Mouse (Mus musculus): ENCODE results near the gene Efr3b. TPM values are rescaled to one million over a fixed set of nuclear protein-coding genes. Genes with fewer than 3 reads are reported as not detected.

The Efr3b gene
- polyA plus RNA-seq, 1 experiment from 2014 or later, result 10.3 TPM

DNA sequence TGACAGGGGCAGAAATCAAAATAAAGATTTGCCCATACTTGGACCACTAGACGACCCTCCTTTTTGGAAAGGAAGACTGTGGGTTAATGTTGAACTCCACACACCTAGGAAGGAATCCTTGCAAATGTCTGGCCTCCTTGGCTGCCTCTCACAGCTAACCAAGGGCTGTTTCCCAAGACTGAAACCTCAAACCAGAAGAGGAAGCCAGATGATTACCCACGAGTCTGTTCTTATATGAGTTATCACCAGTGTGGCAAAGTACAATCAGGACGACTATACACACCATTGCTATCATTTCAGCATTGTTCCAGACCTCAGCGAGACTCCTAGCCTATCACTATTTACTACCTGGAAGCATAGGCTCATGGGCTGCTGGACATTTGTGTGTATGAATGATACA, 9.7 kb downstream of the Efr3b start:
- Histone ChIP-seq H3K9ac (no peak overlapping the region), H3K4me3 (no peak overlapping the region), H3K4me1 (no peaks in the 10 kb centered on the region), H3K27me3 (no peaks in the 10 kb centered on the region), H3K36me3 (no peaks in the 10 kb centered on the region), H3K9me3 (0 out of 2 replicates have a peak, but pooled peaks cover 5% of the 10 kb centered on the region), H3K4me2 (replicated peaks) (no peak overlapping the region), H3K27ac (no peak overlapping the region)
- WGBS, result 82% methylated on average over 4 of the region's 4 CpGs
- no peak for ATAC-seq (ENCODE audit: insufficient number of reproducible peaks, insufficient read depth, low FRiP score, low TSS enrichment)

DNA sequence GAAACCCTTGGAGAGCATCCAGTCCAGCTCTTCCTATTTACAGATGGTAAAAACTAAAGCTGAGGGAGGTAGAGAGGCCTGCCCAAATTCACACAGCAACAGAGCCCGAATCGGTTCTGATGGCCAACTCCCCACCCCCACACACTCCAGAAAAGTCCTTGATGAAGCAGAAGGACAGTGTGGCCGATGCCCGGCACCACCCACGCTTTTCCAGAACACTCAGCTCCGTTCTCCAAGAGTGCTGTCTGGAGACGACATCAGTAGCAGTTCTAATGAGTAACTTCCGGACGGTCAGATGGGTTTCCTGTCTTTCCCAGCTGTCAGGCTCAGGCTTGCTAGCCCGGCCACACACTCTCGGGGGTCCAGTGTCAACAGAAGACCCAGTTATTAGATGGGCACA, 10.2 kb downstream of the Efr3b start:
- no peak for ATAC-seq (ENCODE audit: insufficient number of reproducible peaks, insufficient read depth, low FRiP score, low TSS enrichment)
- Histone ChIP-seq H3K36me3 (no peaks in the 10 kb centered on the region), H3K27ac (no peak overlapping the region), H3K4me3 (no peak overlapping the region), H3K4me1 (no peaks in the 10 kb centered on the region), H3K4me2 (replicated peaks) (no peak overlapping the region), H3K9ac (no peak overlapping the region), H3K27me3 (no peaks in the 10 kb centered on the region), H3K9me3 (0 out of 2 replicates have a peak, but pooled peaks cover under 1% of the 10 kb centered on the region)
- 74% methylated on average over 11 of the region's 11 CpGs for WGBS

GRCm38 (mm10) chr12:4024356-4024755, 14.4 kb downstream of the Efr3b start:
- H3K9ac ChIP-seq, result no peak overlapping the region
- H3K9me3 ChIP-seq, result no peaks in the 10 kb centered on the region
- H3K4me3 ChIP-seq, result no peak overlapping the region
- no peaks in the 10 kb centered on the region for H3K4me1 ChIP-seq
- no peak for ATAC-seq (ENCODE audit: insufficient number of reproducible peaks, insufficient read depth, low FRiP score, low TSS enrichment)
- H3K36me3 ChIP-seq, result no peaks in the 10 kb centered on the region
- no peak overlapping the region for H3K27ac ChIP-seq
- no peak overlapping the region for H3K4me2 ChIP-seq (replicated peaks)
- H3K27me3 ChIP-seq, result no peaks in the 10 kb centered on the region
- 75% methylated on average over 5 of the region's 5 CpGs for WGBS

- no peak for ATAC-seq (ENCODE audit: insufficient number of reproducible peaks, insufficient read depth, low FRiP score, low TSS enrichment)
- WGBS, result 92% methylated on average over 14 of the region's 14 CpGs
- H3K36me3 ChIP-seq, result no peaks in the 10 kb centered on the region
Measured at GRCm38 (mm10) chr12:4023501-4023900, 15.2 kb downstream of the Efr3b start.

GRCm38 (mm10) chr12:4022845-4023244, 15.9 kb downstream of the Efr3b start:
- H3K4me1 ChIP-seq, result no peaks in the 10 kb centered on the region
- H3K9ac ChIP-seq, result no peak overlapping the region
- H3K4me2 ChIP-seq (replicated peaks), result no peak overlapping the region
- H3K4me3 ChIP-seq, result no peak overlapping the region
- no peaks in the 10 kb centered on the region for H3K27me3 ChIP-seq
- no peaks in the 10 kb centered on the region for H3K36me3 ChIP-seq
- no peak for ATAC-seq (ENCODE audit: insufficient number of reproducible peaks, insufficient read depth, low FRiP score, low TSS enrichment)
- WGBS, result 79% methylated on average over 7 of the region's 7 CpGs
- H3K9me3 ChIP-seq, result no peaks in the 10 kb centered on the region
- no peak overlapping the region for H3K27ac ChIP-seq

More at GRCm38 (mm10) chr12:4023501-4023900, 15.2 kb downstream of the Efr3b start:
- Histone ChIP-seq H3K4me2 (replicated peaks) (no peak overlapping the region), H3K27me3 (no peaks in the 10 kb centered on the region), H3K9ac (no peak overlapping the region), H3K4me3 (no peak overlapping the region), H3K9me3 (no peaks in the 10 kb centered on the region), H3K27ac (no peak overlapping the region), H3K4me1 (no peaks in the 10 kb centered on the region)

DNA sequence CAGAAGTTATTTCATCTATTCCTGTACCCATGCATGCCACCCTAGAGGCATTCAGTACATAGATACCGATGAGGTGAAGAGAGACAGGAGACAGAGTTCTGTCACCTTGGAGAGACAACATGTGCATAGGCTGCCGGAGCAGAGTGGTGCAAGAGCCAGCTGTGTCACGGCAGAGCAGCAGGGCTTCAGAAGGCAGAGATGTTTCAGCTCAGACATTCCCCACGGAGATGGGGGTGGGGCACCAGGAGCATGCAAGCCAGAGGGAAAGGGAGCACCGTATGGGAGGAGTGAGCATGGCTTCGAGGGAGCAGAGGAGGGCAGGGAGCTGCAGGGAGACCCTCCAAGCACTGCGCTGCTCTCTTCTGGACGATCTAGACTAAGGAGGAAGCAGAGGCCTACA, 18.2 kb downstream of the Efr3b start:
- ATAC-seq (ENCODE audit: insufficient number of reproducible peaks, insufficient read depth, low FRiP score, low TSS enrichment), result no peak
- no peaks in the 10 kb centered on the region for H3K27me3 ChIP-seq
- no peaks in the 10 kb centered on the region for H3K9me3 ChIP-seq
- no peak overlapping the region for H3K4me3 ChIP-seq
- H3K36me3 ChIP-seq, result no peaks in the 10 kb centered on the region
- H3K4me2 ChIP-seq (replicated peaks), result no peak overlapping the region
- H3K9ac ChIP-seq, result no peak overlapping the region
- no peaks in the 10 kb centered on the region for H3K4me1 ChIP-seq
- WGBS, result 47% methylated on average over 8 of the region's 8 CpGs
- H3K27ac ChIP-seq, result no peak overlapping the region

DNA sequence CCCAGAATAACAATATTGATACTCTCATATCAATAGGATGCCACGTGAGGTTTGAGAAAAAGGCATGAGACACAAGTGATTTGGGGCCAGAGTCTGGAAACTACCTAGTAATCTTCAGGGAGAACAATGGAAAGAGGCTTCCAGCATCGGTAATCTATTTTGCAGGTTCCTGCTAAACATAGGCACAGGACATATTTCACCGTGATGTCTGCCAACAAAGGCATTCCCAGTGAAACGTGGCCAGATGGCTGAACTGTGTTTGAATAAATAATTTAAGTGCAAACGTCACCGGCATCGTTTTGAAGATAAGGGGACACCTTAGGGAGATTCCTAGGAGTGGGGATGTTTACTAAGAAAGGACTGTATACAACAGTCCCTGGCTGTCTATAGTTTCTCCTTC, 22.4 kb downstream of the Efr3b start:
- WGBS, result 77% methylated on average over 7 of the region's 7 CpGs
- no peaks in the 10 kb centered on the region for H3K36me3 ChIP-seq
- no peak overlapping the region for H3K4me3 ChIP-seq
- no peak overlapping the region for H3K9ac ChIP-seq
- H3K4me2 ChIP-seq (replicated peaks), result no peak overlapping the region
- no peak overlapping the region for H3K27ac ChIP-seq
- no peaks in the 10 kb centered on the region for H3K4me1 ChIP-seq
- H3K27me3 ChIP-seq, result no peaks in the 10 kb centered on the region
- ATAC-seq (ENCODE audit: insufficient number of reproducible peaks, insufficient read depth, low FRiP score, low TSS enrichment), result no peak
- no peaks in the 10 kb centered on the region for H3K9me3 ChIP-seq

DNA sequence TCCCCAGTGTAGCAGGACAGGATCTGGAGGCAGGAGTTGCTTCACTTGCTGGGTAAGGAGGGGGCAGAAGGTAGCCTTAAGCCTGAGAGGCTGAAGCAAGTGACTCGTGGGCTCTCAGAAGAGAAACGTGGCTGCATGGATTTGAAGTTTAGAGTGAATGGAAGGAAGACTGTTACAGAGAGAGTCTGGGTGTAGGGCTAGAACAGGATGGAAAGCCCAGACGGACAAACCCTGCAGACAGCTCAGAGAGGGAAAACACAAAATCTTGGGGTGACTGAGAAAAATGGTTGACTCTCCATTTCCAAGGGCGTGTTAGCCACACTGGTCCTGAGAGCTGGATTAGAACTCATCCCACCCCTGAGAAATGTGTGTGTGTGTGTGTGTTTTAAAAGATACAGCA, 23.0 kb downstream of the Efr3b start:
- no peak for ATAC-seq (ENCODE audit: insufficient number of reproducible peaks, insufficient read depth, low FRiP score, low TSS enrichment)
- Histone ChIP-seq H3K27ac (no peak overlapping the region), H3K4me3 (no peak overlapping the region), H3K9ac (no peak overlapping the region), H3K36me3 (no peaks in the 10 kb centered on the region), H3K9me3 (no peaks in the 10 kb centered on the region), H3K4me2 (replicated peaks) (no peak overlapping the region), H3K4me1 (no peaks in the 10 kb centered on the region), H3K27me3 (no peaks in the 10 kb centered on the region)
- 69% methylated on average over 4 of the region's 4 CpGs for WGBS

- Histone ChIP-seq H3K27me3 (no peaks in the 10 kb centered on the region), H3K36me3 (no peaks in the 10 kb centered on the region), H3K27ac (no peak overlapping the region), H3K9me3 (no peaks in the 10 kb centered on the region), H3K4me3 (no peak overlapping the region), H3K4me2 (replicated peaks) (no peak overlapping the region), H3K9ac (no peak overlapping the region), H3K4me1 (no peaks in the 10 kb centered on the region)
- ATAC-seq (ENCODE audit: insufficient number of reproducible peaks, insufficient read depth, low FRiP score, low TSS enrichment), result no peak
- 78% methylated on average over 7 of the region's 7 CpGs for WGBS
Measured at GRCm38 (mm10) chr12:4015255-4015654, 23.5 kb downstream of the Efr3b start.

DNA sequence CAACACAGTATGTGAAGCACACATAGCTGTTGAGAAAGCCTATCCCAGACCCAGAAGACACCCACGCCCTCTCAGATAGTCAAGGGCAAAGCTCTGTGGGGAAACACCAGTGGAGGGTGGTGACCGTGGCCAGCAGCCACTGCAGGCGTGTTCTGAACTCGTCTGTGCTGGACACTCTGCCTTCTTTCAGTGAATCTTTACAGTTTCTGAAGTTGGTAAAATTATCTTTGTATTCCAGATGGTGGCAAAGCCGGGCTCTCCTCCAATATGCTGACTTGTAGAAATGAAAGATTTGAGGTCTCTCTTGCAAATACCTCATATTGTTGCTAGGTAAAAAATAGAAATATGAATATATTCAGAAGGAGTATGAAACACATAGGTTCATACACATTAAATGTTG, 27.0 kb downstream of the Efr3b start:
- WGBS, result 84% methylated on average over 5 of the region's 5 CpGs
- H3K27ac ChIP-seq, result no peak overlapping the region
- peaks cover 16% of the 10 kb centered on the region for H3K4me1 ChIP-seq
- no peaks in the 10 kb centered on the region for H3K27me3 ChIP-seq
- H3K9ac ChIP-seq, result no peak overlapping the region
- H3K9me3 ChIP-seq, result no peaks in the 10 kb centered on the region
- H3K36me3 ChIP-seq, result no peaks in the 10 kb centered on the region
- H3K4me2 ChIP-seq (replicated peaks), result no peak overlapping the region
- ATAC-seq (ENCODE audit: insufficient number of reproducible peaks, insufficient read depth, low FRiP score, low TSS enrichment), result no peak
- H3K4me3 ChIP-seq, result no peak overlapping the region

DNA sequence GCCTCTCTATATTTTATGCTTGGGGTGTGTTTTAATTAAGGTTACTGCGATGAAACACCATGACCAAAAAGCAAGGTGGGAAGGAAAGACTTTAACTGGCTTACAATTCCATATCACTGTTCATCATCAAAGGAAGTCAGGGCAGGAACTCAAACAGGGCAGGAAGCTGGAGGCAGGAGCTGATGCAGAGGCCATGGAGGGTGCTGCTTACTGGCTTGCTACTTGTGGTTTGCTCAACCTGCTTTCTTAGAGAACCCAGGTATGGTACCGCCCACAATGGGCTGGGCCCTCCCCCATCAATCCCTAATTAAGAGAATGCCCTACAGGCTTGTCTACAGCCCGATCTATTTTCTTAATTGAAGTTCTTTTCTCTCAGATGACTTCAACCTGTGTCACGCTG, 27.4 kb downstream of the Efr3b start:
- Histone ChIP-seq H3K4me3 (no peak overlapping the region), H3K4me1 (peaks cover 16% of the 10 kb centered on the region), H3K9ac (no peak overlapping the region), H3K36me3 (no peaks in the 10 kb centered on the region), H3K9me3 (no peaks in the 10 kb centered on the region), H3K27me3 (no peaks in the 10 kb centered on the region), H3K4me2 (replicated peaks) (no peak overlapping the region), H3K27ac (no peak overlapping the region)
- no peak for ATAC-seq (ENCODE audit: insufficient number of reproducible peaks, insufficient read depth, low FRiP score, low TSS enrichment)
- 78% methylated on average over 4 of the region's 4 CpGs for WGBS

DNA sequence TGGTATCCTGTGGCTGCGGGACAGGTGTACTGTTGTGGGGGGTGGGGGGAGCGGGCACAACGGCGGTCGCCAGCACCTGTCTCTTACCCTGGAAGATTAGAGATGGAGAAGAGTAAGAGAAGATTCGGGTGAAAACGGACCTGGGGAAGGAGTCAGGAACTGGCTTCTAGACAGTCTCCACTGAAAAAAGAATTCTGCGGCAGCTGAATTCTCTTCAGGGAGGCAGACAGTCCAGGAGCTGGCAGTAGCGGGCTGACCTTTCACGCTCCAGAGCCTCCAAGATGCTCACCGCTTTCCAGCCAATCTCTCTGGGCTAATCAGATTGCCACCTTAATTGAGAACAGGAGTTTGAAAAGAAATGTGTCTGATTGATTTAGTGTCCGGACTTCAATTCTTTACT, 30.0 kb downstream of the Efr3b start:
- Histone ChIP-seq H3K9me3 (no peaks in the 10 kb centered on the region), H3K36me3 (no peaks in the 10 kb centered on the region), H3K27me3 (no peaks in the 10 kb centered on the region), H3K9ac (no peak overlapping the region), H3K4me1 (peaks cover 16% of the 10 kb centered on the region), H3K4me2 (replicated peaks) (peak overlapping the region; percentile 12; the same call in 1 of the 2 replicates), H3K27ac (no peak overlapping the region), H3K4me3 (no peak overlapping the region)
- 29% methylated on average over 12 of the region's 12 CpGs for WGBS
- ATAC-seq (ENCODE audit: insufficient number of reproducible peaks, insufficient read depth, low FRiP score, low TSS enrichment), result no peak

DNA sequence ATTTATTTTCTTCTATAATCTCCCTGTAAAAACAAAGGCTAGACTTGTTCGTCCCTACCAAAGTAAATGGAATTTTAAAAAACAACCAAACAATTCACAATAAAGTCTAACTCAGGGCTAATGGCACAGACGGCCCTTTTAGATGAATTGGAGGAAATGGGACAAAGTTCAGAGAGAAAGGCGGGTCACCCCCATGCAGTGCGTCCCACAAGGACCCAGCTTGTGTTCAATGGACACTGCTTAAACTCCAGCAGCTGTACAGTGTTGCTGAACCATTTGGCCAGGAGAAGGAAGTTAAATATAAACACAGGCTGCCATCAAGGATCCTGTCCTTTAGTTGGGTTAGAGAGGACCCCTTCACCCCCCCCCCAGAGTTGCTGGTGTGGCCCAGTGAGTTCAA, 30.9 kb downstream of the Efr3b start:
- no peak overlapping the region for H3K27ac ChIP-seq
- H3K4me1 ChIP-seq, result peaks cover 16% of the 10 kb centered on the region
- H3K27me3 ChIP-seq, result no peaks in the 10 kb centered on the region
- no peak overlapping the region for H3K4me3 ChIP-seq
- no peak overlapping the region for H3K4me2 ChIP-seq (replicated peaks)
- H3K9me3 ChIP-seq, result no peaks in the 10 kb centered on the region
- no peak for ATAC-seq (ENCODE audit: insufficient number of reproducible peaks, insufficient read depth, low FRiP score, low TSS enrichment)
- no peak overlapping the region for H3K9ac ChIP-seq
- 44% methylated on average over 4 of the region's 4 CpGs for WGBS
- no peaks in the 10 kb centered on the region for H3K36me3 ChIP-seq

Measured in embryonic facial prominence, embryonic 12.5 days (tissue).